Mouse (Mus musculus): Measurements from ENCODE around the gene Xaf1. TPM values are rescaled to one million over a fixed set of nuclear protein-coding genes. Genes with fewer than 3 reads are reported as not detected.
"Not testable (repeated sequence)": the region's sequence is repeated elsewhere in the genome, so short reads cannot be mapped to it uniquely, and the experiment has no call there.

Gene Xaf1
- polyA plus RNA-seq, 1 experiment from 2014 or later: 1.2 TPM

DNA sequence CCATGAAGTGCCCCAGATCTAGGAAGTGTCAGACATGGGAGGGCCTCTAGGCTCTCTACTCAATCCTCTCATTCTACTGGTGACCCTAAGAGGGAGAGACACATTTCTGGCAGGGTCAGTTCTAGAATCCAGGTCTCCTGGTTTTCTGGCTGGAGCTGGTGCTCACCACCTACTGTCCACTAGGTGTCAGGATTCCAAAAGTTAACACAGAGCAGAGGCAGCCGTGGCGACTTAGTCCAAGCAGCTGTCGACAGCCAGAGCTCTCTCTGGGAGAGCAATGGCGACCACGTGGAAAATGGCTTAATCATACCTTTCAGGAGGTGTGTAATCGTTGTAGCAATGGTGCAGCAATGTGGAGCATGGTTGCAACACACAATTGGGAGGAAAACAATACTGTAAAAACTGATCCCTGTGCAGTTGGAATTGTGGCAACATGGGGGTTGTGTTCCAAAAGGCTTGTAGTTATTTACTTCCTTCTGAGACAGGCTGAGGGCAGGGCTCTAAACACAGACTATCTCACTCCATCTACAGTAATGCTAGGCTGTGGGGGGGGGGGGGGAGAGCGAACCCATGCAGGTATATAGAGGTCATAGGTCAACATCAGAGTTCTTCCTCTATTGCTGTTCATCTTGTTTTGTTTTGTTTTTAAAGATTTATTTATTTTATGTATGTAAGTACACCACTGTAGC is 41.3 kb downstream of the Xaf1 start:
- Histone ChIP-seq H3K36me3 (replicated peaks; ENCODE audit: control insufficient read depth, insufficient read depth, low read depth, low read length) (no peaks in the 10 kb centered on the region), H3K9ac (replicated peaks; ENCODE audit: low read length) (no peak overlapping the region), H3K9me3 (replicated peaks; ENCODE audit: control insufficient read depth, low read length) (no peaks in the 10 kb centered on the region), H3K4me1 (ENCODE audit: control insufficient read depth, insufficient read depth, low read length) (no peaks in the 10 kb centered on the region), H3K27me3 (ENCODE audit: control insufficient read depth, insufficient read depth, low read length) (no peaks in the 10 kb centered on the region), H3K4me2 (ENCODE audit: low read depth, low read length) (no peak overlapping the region), H3K27ac (replicated peaks; ENCODE audit: low read depth, low read length) (no peak overlapping the region), H3K4me3 (ENCODE audit: low read depth, low read length) (no peak overlapping the region)
- ATAC-seq (replicated peaks; ENCODE audit: insufficient number of reproducible peaks, low FRiP score, low TSS enrichment, low read depth) (peak; percentile 73), DNase-seq (ENCODE audit: low spot score) (peak; percentile 87)
- 11% methylated on average over 7 of the region's 7 CpGs for WGBS

DNA sequence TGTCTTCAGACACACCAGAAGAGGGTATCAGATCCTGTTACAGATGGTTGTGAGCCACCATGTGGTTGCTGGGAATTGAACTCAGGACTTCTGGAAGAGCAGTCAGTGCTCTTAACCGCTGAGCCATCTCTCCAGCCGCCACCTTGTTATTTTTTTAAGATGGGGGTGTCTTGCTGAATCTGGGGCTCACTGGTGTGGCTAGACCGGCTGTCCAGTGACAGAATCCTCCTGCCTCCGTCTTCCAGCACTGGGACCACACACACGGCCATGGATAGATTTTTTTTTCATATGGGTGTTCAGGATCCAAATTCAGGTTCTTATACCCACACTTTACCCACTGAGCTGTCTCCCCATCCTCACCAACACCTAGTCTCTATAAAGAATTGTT is 41.8 kb downstream of the Xaf1 start:
- H3K27ac ChIP-seq (replicated peaks; ENCODE audit: low read depth, low read length); ATAC-seq (replicated peaks; ENCODE audit: insufficient number of reproducible peaks, low FRiP score, low TSS enrichment, low read depth); H3K9me3 ChIP-seq (replicated peaks; ENCODE audit: control insufficient read depth, low read length); H3K4me1 ChIP-seq (ENCODE audit: control insufficient read depth, insufficient read depth, low read length); H3K27me3 ChIP-seq (ENCODE audit: control insufficient read depth, insufficient read depth, low read length); H3K9ac ChIP-seq (replicated peaks; ENCODE audit: low read length); DNase-seq (ENCODE audit: low spot score); H3K36me3 ChIP-seq (replicated peaks; ENCODE audit: control insufficient read depth, insufficient read depth, low read depth, low read length); H3K4me3 ChIP-seq (ENCODE audit: low read depth, low read length); H3K4me2 ChIP-seq (ENCODE audit: low read depth, low read length): not testable (repeated sequence)
- 92% methylated on average over 5 of the region's 5 CpGs for WGBS

DNA sequence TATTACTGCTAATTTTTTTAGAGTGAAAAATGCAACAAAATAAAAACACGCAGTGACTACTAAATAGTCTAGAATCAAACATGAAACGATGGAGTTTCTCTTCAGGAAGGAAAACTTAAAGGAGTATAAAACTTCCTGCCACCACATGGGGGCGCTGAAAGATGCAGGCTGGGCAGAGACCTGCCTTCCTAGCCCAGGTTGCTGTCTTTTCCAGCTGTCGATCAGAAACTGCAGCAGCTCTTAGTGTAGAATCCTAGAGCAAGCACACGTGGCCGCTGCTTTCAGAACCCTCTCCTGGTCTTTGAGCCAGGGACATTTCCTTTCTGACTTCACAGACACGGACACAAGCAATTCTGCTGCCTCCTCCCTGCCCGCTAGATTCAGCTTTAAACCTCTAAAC is 42.5 kb downstream of the Xaf1 start:
- WGBS: 26% methylated on average over 8 of the region's 8 CpGs
- peak; percentile 74 for DNase-seq (ENCODE audit: low spot score)

DNA sequence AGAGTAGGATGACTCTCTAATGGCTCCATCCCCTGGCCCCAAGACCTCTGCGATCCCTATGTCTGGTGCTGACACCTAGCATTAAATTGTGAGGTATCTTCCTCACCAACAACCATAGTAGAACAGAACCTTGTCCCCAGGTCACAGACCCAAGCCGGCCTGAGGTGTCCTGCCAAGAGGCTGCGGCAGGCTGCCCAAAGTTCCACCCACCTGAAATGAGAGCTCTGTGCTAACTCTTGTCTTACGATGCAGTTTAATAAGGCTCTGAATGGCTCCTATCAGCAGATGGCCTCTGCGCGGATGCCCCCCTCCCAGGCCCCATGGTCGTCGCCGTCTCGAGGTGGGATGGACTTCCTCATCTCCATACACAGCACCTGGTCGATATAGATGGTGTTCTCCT is 43.1 kb downstream of the Xaf1 start:
- whole genome bisulfite sequencing: 85% methylated on average over 11 of the region's 11 CpGs
- no peaks in the 10 kb centered on the region for H3K27me3 ChIP-seq (ENCODE audit: control insufficient read depth, insufficient read depth, low read length)
- no peak overlapping the region for H3K4me3 ChIP-seq (ENCODE audit: low read depth, low read length)

More for the DNA sequence above, 42.5 kb downstream of the Xaf1 start:
- Histone ChIP-seq H3K36me3 (replicated peaks; ENCODE audit: control insufficient read depth, insufficient read depth, low read depth, low read length) (no peaks in the 10 kb centered on the region), H3K9ac (replicated peaks; ENCODE audit: low read length) (no peak overlapping the region), H3K27ac (replicated peaks; ENCODE audit: low read depth, low read length) (no peak overlapping the region), H3K27me3 (ENCODE audit: control insufficient read depth, insufficient read depth, low read length) (no peaks in the 10 kb centered on the region), H3K4me3 (ENCODE audit: low read depth, low read length) (no peak overlapping the region), H3K4me2 (ENCODE audit: low read depth, low read length) (no peak overlapping the region), H3K9me3 (replicated peaks; ENCODE audit: control insufficient read depth, low read length) (no peaks in the 10 kb centered on the region), H3K4me1 (ENCODE audit: control insufficient read depth, insufficient read depth, low read length) (no peaks in the 10 kb centered on the region)
- ATAC-seq (replicated peaks; ENCODE audit: insufficient number of reproducible peaks, low FRiP score, low TSS enrichment, low read depth): no peak

DNA sequence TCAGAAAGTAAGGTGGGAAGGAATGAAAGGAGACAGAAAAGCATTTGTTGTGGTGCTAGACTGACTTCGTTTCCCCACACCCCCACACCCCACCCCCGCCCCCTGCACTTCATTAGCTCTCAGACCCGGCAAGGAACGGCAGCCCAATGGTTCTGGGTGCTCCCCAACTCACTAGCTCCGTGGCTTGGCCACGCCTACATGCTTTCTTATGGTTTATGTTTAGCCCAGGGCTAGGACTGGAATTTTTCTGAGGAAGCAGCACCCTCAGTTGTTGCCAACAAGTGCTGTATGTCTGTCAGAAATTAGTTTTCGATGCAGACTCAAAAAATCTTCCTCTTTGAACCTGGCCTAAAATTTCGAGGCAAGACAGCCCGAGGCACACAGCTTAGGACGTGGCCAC is 47.1 kb downstream of the Xaf1 start:
- DNase-seq (ENCODE audit: low spot score) (no peak), ATAC-seq (replicated peaks; ENCODE audit: insufficient number of reproducible peaks, low FRiP score, low TSS enrichment, low read depth) (no peak)

More for the DNA sequence above, 43.1 kb downstream of the Xaf1 start:
- H3K36me3 ChIP-seq (replicated peaks; ENCODE audit: control insufficient read depth, insufficient read depth, low read depth, low read length): no peaks in the 10 kb centered on the region
- no peaks in the 10 kb centered on the region for H3K4me1 ChIP-seq (ENCODE audit: control insufficient read depth, insufficient read depth, low read length)
- H3K9ac ChIP-seq (replicated peaks; ENCODE audit: low read length): no peak overlapping the region
- ATAC-seq (replicated peaks; ENCODE audit: insufficient number of reproducible peaks, low FRiP score, low TSS enrichment, low read depth) (no peak), DNase-seq (ENCODE audit: low spot score) (no peak)
- H3K4me2 ChIP-seq (ENCODE audit: low read depth, low read length): no peak overlapping the region
- H3K9me3 ChIP-seq (replicated peaks; ENCODE audit: control insufficient read depth, low read length): no peaks in the 10 kb centered on the region
- H3K27ac ChIP-seq (replicated peaks; ENCODE audit: low read depth, low read length): no peak overlapping the region

DNA sequence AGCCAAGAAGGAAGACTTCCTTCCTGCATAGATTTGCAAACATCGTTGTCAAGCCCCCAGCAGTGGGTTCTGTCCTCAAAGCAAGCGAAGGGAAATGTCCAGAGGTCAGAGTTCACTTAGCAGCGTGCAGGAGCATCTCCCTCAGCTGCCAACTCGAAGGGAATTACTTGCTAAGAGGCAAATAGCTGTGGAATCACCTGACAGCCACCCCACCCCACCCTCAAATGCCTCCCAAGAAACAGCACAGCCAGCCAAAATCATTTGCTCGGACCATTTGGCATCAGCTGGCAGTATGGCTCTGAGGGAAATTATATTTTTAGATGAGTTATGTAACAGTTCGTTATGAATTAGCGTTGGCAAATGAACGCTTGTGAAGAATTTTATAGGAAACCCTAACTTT is 47.6 kb downstream of the Xaf1 start:
- H3K4me3 ChIP-seq (ENCODE audit: low read depth, low read length): no peak overlapping the region
- no peak for DNase-seq (ENCODE audit: low spot score)
- no peaks in the 10 kb centered on the region for H3K4me1 ChIP-seq (ENCODE audit: control insufficient read depth, insufficient read depth, low read length)
- H3K27me3 ChIP-seq (ENCODE audit: control insufficient read depth, insufficient read depth, low read length): no peaks in the 10 kb centered on the region
- no peak overlapping the region for H3K9ac ChIP-seq (replicated peaks; ENCODE audit: low read length)
- no peak overlapping the region for H3K27ac ChIP-seq (replicated peaks; ENCODE audit: low read depth, low read length)
- 48% methylated on average over 8 of the region's 8 CpGs for WGBS
- no peaks in the 10 kb centered on the region for H3K36me3 ChIP-seq (replicated peaks; ENCODE audit: control insufficient read depth, insufficient read depth, low read depth, low read length)
- no peaks in the 10 kb centered on the region for H3K9me3 ChIP-seq (replicated peaks; ENCODE audit: control insufficient read depth, low read length)
- H3K4me2 ChIP-seq (ENCODE audit: low read depth, low read length): no peak overlapping the region
- ATAC-seq (replicated peaks; ENCODE audit: insufficient number of reproducible peaks, low FRiP score, low TSS enrichment, low read depth): no peak

More for the DNA sequence above, 47.1 kb downstream of the Xaf1 start:
- no peaks in the 10 kb centered on the region for H3K27me3 ChIP-seq (ENCODE audit: control insufficient read depth, insufficient read depth, low read length)
- no peaks in the 10 kb centered on the region for H3K4me1 ChIP-seq (ENCODE audit: control insufficient read depth, insufficient read depth, low read length)
- H3K9me3 ChIP-seq (replicated peaks; ENCODE audit: control insufficient read depth, low read length): no peaks in the 10 kb centered on the region
- no peak overlapping the region for H3K4me2 ChIP-seq (ENCODE audit: low read depth, low read length)
- H3K27ac ChIP-seq (replicated peaks; ENCODE audit: low read depth, low read length): no peak overlapping the region
- H3K4me3 ChIP-seq (ENCODE audit: low read depth, low read length): no peak overlapping the region
- no peak overlapping the region for H3K9ac ChIP-seq (replicated peaks; ENCODE audit: low read length)
- WGBS: 66% methylated on average over 10 of the region's 10 CpGs
- no peaks in the 10 kb centered on the region for H3K36me3 ChIP-seq (replicated peaks; ENCODE audit: control insufficient read depth, insufficient read depth, low read depth, low read length)

DNA sequence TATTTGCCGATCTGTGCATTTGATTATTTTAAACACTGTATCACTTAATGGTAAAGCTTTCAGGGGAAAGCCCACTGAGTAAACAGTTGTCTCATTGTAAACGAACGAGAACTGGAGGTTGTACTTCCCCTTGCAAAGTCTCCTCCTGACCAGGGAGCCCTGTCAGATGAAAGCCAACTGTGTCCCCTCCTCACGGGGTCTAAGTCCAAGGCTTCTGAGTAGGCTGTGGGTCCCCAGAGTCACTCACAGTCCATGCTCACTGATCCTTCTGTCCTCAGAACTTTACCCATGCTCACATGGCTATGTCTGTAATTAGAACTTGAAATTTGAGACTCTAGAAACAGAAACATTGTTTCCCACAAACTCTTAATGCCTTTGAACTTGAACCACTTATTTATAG is 48.2 kb downstream of the Xaf1 start:
- WGBS: 58% methylated on average over 4 of the region's 4 CpGs
- H3K27me3 ChIP-seq (ENCODE audit: control insufficient read depth, insufficient read depth, low read length): no peaks in the 10 kb centered on the region
- no peaks in the 10 kb centered on the region for H3K9me3 ChIP-seq (replicated peaks; ENCODE audit: control insufficient read depth, low read length)
- H3K4me3 ChIP-seq (ENCODE audit: low read depth, low read length): no peak overlapping the region
- no peak for DNase-seq (ENCODE audit: low spot score)
- H3K4me2 ChIP-seq (ENCODE audit: low read depth, low read length): no peak overlapping the region
- H3K9ac ChIP-seq (replicated peaks; ENCODE audit: low read length): no peak overlapping the region
- no peaks in the 10 kb centered on the region for H3K4me1 ChIP-seq (ENCODE audit: control insufficient read depth, insufficient read depth, low read length)
- H3K36me3 ChIP-seq (replicated peaks; ENCODE audit: control insufficient read depth, insufficient read depth, low read depth, low read length): no peaks in the 10 kb centered on the region
- no peak for ATAC-seq (replicated peaks; ENCODE audit: insufficient number of reproducible peaks, low FRiP score, low TSS enrichment, low read depth)
- no peak overlapping the region for H3K27ac ChIP-seq (replicated peaks; ENCODE audit: low read depth, low read length)

DNA sequence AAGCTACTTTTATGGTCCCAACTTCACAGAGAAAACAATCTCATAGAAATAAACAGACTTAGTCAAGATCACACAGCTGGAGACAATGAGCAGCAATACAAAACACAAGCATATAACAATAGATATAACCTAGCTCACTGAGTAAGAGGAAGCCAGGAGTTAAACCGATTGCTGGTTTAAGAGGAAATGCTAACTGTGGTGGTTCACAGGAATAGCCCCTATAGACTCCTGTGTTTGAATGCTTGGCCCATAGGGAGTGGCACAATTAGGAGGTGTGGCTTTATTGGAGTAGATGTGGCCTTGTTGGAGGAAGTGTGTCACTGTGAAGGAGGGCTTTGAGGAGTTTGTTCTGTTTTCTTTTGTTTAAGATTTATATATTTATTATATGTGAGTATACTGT is 50.8 kb downstream of the Xaf1 start:
- ATAC-seq (replicated peaks; ENCODE audit: insufficient number of reproducible peaks, low FRiP score, low TSS enrichment, low read depth): no peak
- Histone ChIP-seq H3K4me1 (ENCODE audit: control insufficient read depth, insufficient read depth, low read length) (no peaks in the 10 kb centered on the region), H3K36me3 (replicated peaks; ENCODE audit: control insufficient read depth, insufficient read depth, low read depth, low read length) (no peaks in the 10 kb centered on the region), H3K4me2 (ENCODE audit: low read depth, low read length) (no peak overlapping the region), H3K9me3 (replicated peaks; ENCODE audit: control insufficient read depth, low read length) (no peaks in the 10 kb centered on the region), H3K27me3 (ENCODE audit: control insufficient read depth, insufficient read depth, low read length) (no peaks in the 10 kb centered on the region), H3K4me3 (ENCODE audit: low read depth, low read length) (no peak overlapping the region), H3K9ac (replicated peaks; ENCODE audit: low read length) (no peak overlapping the region), H3K27ac (replicated peaks; ENCODE audit: low read depth, low read length) (no peak overlapping the region)
- 84% methylated on average over 1 of the region's 1 CpGs for WGBS
- DNase-seq (ENCODE audit: low spot score): no peak

Measured in embryonic facial prominence, embryonic 11.5 days (tissue).